Mouse (Mus musculus): ENCODE data around the gene Lin28b. TPM values are rescaled to one million over a fixed set of nuclear protein-coding genes. Genes with fewer than 3 reads are reported as not detected.

The Lin28b gene
- total RNA-seq, 2 experiments from 2014 or later, result 5.2 to 5.8 TPM

GRCm38 (mm10) chr10:45345217-45345616 is 141.0 kb downstream of the Lin28b start:
- TF ChIP-seq CTCF (IDR thresholded peaks at IDR 0.05), result no peak
- intact Hi-C loops (cut with DNase I), result no loop called here
- Histone ChIP-seq H3K27ac (no peak overlapping the region), H3K4me3 (no peak overlapping the region)
- no peak for DNase-seq (ENCODE audit: extremely low spot score in 1 of 2, low spot score in 2 of 2)

DNA sequence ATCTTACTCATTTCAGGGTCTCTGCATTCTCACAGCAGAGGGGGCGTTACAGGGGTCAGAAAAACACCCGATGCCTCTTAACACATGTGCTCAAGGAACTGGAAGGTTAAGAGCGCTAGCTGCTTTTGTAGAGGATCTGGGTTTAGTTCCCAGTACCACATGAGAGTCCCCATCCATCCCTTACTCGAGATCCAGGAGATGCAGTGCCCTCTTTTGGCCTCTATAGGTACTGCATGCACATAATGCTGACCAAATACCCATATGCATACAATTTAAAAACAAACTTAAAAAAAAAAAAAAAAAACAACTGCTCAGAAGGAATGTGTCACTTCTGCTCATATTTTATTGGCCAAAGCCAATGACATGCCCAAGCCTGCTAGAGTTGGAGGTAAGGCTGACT is 141.8 kb downstream of the Lin28b start:
- Histone ChIP-seq H3K27ac (no peak overlapping the region), H3K4me3 (no peak overlapping the region)
- intact Hi-C loops (cut with DNase I), result no loop called here
- no peak; the same call in none of the 2 replicates for TF ChIP-seq CTCF (IDR thresholded peaks at IDR 0.05)
- no peak for DNase-seq (ENCODE audit: extremely low spot score in 1 of 2, low spot score in 2 of 2)

- Histone ChIP-seq H3K4me3 (no peak overlapping the region), H3K27ac (no peak overlapping the region)
- intact Hi-C loops (cut with DNase I), result no loop called here
- TF ChIP-seq CTCF (IDR thresholded peaks at IDR 0.05), result no peak
- no peak for DNase-seq (ENCODE audit: extremely low spot score in 1 of 2, low spot score in 2 of 2)
These were observed 147.1 kb downstream of the Lin28b start for GRCm38 (mm10) chr10:45339106-45339505.

- TF ChIP-seq CTCF (IDR thresholded peaks at IDR 0.05), result no peak
- intact Hi-C loops (cut with DNase I), result no loop called here
- Histone ChIP-seq H3K4me3 (peak within 1 kb of the TSS; percentile 40), H3K27ac (no peak within 1 kb of the TSS)
- peak; percentile 35 to 41 for DNase-seq (ENCODE audit: extremely low spot score in 1 of 2, low spot score in 2 of 2)
These were observed 150.5 kb downstream of the Lin28b start, which contains the start of gene Bves for GRCm38 (mm10) chr10:45335434-45336422. Bves (plus strand) TSS chr10:45335772.

- no peak for TF ChIP-seq CTCF (IDR thresholded peaks at IDR 0.05)
- intact Hi-C loops (cut with DNase I), result no loop called here
- no peak overlapping the region for H3K27ac ChIP-seq
- no peak overlapping the region; the same call in 1 of the 2 replicates for H3K4me3 ChIP-seq
- no peak for DNase-seq (ENCODE audit: extremely low spot score in 1 of 2, low spot score in 2 of 2)
These were observed 151.3 kb downstream of the Lin28b start for GRCm38 (mm10) chr10:45334925-45335324.

GRCm38 (mm10) chr10:45328196-45329000 is 157.8 kb downstream of the Lin28b start:
- intact Hi-C loops (cut with DNase I), result no loop called here
- TF ChIP-seq CTCF (IDR thresholded peaks at IDR 0.05), result no peak
- no peak for DNase-seq (ENCODE audit: extremely low spot score in 1 of 2, low spot score in 2 of 2)
- Histone ChIP-seq H3K4me3 (no peak overlapping the region), H3K27ac (no peak overlapping the region)

Other genes with a start within 250 kb of the Lin28b start
- gene Bves, start 150.6 kb downstream of the Lin28b start, total RNA-seq (2021), result 1 to 10 TPM in 1 of 2 experiments, under 1 TPM in 1; 0.43 to 1.1 TPM
- 10 to 100 TPM; 50.7 to 54.6 TPM for gene Hace1, start 91.4 kb upstream of the Lin28b start, total RNA-seq (2021)